Mouse (Mus musculus): ENCODE measurements at regions not wholly inside any gene's neighbourhood (a gene's known extent, or its start where the extent isn't known, plus 50 kb on each side); places are given as distances from the start of the nearest gene placed in this dataset.
A peak's percentile ranks its signal among the peaks of the same experiment; 100 is the strongest.
"Not testable (repeated sequence)": the region's sequence is repeated elsewhere in the genome, so short reads cannot be mapped to it uniquely, and the experiment has no call there.

DNA sequence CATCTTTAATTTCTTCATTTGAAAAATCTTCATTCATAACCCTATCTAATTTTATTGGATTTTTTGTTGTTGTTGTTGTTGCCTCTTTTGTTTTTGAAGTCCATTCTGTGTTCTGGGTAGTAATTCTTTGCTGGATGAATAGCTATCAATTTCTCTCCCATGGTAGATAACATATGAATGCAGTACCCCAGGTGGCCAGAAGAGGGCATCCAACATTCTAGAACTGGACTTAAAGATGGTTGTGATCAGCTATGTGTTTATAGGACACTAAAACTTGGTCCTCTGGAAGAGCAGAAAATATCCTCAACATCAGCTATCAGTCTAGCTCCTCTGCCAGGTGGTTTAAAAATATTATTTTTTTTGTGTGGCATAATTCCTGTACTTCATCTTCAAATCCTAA, 73.0 kb downstream of the Prl2c3 start:
- DNase-seq: peak; percentile 11

DNA sequence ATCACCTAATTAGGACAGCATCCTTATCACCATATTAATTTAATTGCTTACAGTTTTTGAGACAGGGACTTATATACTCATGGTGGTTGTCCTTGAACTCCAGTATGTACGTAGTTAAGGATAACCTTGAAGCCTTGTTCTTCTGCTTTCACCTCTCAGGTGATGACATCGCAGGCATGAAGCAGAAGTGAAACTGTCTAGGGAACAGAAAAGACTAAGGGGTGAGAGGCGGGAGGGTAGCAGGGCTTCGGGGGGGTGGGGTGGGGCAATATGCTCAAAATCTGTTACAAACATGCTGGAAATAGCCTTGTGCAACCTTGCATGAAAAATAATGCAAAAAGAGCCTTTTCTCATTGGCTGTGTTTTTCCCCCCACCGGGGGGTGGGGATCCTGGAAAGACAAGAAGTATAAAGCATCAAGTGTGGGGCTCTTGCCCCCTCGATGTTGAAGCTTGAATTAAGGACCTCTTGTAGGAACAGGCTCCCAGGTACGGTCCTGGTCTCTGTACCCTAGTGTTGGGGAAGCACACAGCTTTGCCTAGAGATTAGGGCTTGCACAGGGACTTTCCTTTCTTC, 81.8 kb downstream of the Prl2c3 start:
- DNase-seq: not testable (repeated sequence)

DNA sequence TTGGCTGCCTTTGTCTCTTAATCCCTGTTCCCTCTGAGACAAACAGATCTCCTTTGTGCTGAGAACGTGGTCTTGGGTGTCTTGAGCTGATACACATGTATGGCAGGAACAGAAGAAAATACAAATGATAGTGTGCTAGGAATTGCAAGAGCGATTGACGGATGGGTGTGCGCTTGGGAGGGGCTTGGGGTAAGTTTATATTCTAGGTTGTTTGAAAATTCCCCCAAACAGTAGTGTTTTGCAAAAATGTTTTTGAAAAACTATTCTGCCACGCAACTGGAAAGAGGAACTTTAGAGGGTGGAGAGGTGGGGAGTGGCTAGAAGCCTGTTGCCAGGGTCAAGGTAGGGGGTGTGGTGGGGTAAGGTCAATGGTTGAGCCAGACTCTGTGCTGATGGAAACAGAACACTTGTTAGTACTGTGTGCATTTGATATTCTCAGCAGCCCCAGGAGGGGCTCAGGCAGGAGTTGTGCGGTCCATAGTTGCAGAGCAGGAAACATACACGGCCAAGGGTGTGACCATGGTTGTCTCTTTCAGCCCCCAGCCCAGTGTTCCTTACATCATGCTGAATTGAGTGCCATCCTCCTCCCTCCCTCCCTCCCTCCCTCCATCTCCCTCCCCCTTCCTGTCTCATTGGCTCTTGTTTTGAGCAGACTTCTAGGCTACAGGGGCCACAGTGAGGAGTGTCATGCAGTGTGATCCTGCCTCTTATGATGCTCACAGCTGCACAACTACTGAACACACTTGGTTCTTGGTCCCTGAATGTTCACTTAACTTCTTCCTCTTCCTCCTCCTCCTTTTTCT, 88.2 kb downstream of the Prl2c3 start:
- no peak for DNase-seq

DNA sequence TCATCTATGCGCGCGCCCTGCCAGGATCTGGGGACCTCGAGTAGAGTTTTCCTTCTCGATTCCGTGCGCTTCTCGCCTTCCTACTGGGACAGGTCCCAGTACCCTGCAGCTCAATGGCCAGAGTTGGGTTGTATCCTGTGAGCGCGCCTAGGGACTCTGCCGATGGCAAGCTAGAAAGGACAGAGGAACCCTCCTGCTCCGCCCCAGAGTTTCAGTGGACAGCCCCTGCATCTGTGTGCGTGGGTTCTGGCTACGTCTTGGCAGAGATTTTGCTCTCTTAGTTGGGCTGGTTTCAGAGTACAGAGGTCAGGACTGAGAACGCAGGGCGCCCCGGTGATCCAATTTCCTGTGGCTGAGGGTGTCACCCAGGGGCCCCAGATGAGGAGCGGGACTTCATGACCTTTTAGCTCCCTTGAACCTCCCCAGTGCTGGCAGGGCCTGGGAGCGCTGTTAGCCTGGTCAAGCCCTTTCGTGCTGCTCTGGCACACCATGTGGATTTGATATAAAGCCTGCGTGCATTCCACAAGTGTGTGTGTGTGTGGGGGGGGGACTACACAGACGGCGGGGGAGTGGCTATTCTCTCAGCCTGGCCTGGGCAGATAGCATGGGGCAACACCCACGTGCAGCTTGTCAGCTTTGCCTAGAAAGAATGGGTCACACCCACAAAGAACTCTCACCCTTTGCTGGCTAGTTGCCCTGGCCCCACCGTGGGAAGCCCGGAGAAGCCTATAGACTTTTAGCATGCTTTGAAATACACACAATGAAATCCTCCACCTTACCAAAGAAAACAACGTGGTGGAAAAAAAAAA, 96.9 kb downstream of the Prl2c3 start:
- DNase-seq: peak; percentile 41

DNA sequence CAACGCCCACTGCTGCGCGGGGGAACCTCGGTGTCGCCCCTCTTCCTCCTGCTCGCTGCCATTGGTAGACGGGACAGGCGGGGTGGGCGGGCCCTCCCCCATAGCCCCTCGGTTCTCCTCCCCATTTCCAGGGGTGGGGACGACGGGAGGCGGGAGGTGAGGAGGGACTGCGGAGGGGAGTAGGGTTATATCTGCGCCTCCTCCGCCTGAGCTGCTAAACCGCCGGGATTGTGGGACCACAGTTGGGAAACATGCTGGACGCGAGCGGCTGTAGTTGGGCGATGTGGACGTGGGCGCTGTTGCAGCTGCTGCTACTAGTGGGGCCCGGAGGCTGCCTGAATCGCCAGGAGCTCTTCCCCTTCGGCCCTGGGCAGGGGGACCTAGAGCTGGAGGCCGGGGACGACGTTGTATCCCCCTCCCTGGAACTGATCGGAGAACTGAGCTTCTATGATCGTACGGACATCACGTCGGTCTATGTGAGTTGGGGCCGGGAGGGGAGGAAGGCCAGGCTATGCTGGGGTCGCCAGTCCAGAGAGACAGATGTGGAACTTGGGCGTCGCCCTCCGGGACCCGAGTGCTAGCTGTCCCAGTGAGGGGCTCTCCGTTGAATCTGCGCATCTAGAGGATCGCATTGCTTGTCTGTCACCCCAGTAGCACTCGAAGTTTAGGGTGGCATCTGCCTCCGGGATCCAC, 97.6 kb downstream of the Prl2c3 start:
- peak; percentile 27 for DNase-seq

DNA sequence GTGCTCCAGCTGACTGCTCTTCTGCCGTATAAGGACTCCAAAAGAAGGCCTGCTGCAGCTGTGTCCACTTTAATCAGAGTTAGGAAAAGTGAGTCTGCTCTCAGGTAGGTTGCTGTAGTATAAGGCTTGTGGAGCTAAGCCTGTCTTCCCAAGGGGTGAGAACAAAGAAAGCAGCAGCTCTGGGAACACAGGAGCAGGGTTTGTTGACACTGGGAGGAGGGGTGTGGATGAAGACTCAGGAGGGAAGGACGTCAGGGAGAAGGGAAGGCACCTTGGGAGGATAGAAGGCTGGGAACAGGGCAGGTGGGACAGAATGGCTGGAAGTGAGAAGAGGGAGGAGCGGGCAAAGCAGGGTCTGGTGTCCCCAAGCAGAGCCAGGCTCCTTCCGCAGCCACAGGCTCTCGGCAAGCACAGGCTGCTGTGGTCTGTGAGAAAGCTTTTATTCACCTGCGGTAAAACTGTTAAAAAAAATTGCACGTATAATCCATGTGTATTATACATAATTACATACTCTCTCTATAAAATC, 106.2 kb downstream of the Prl2c3 start:
- DNase-seq: not testable (repeated sequence)

DNA sequence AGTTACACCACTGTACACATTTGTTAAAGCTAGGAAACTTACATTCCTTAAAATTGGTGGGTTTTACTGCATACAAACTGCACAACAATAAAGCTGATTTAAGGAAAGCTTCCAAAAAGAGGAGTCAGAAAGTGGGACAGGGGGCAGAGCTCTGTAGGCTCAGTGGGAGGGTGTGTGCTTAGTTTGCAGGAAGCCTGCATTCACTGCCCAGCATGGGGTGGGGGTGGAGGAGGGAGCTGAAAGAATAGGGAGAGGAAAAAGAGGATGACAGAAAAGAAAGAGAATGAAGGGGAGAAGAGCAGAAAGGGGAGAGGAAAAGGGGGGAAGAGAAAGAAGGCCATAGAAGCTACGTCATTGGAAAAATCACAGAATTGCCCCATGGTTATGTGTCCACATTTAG, 111.1 kb downstream of the Prl2c3 start:
- not testable (repeated sequence) for DNase-seq

DNA sequence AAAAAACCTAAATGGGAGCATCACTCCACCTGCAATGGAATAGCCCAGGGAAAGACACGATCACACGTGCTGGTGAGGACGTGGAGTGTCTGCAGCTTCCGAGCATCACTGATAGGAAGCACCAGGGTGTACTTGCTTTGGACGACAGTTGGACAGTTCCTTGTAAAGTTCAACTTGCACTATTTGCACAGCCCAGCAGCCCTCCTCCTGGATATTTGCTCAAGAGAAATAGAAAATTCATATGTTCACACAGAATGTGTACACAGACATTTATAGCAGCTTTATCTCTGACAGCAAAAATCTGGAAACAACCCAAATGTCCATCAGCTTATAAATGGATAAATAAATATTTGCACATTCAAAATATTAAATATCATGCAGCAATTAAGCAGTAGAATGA, 111.7 kb downstream of the Prl2c3 start:
- not testable (repeated sequence) for DNase-seq

DNA sequence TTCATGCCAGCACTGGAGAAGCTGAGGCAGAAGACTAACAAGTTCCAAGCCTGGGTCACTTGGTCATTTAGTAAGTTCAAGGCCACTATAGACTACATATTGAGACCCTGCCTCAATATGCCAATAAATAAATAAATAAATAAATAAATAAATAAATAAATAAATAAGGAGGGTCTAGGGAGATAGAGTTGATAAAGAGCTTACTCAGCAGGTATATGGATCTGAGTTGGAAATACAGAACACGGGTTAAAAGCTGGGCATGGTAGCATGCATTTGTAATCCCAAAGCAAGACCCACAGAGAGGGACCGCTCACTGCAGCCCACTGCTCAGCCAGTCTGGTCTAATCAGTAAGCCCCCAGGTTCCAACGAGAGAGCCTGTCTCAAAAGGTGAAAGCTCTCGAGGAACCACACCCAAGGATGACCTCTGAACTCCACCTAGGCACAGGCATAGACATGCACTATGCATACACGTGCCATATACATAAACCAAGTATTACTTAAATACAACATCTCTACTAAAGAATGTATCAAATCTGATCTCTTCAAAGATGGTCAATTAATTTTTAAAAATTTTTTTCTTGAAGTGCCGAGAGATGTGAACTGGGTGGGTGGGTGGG, 115.4 kb downstream of the Ero1lb start:
- not testable (repeated sequence) for DNase-seq

DNA sequence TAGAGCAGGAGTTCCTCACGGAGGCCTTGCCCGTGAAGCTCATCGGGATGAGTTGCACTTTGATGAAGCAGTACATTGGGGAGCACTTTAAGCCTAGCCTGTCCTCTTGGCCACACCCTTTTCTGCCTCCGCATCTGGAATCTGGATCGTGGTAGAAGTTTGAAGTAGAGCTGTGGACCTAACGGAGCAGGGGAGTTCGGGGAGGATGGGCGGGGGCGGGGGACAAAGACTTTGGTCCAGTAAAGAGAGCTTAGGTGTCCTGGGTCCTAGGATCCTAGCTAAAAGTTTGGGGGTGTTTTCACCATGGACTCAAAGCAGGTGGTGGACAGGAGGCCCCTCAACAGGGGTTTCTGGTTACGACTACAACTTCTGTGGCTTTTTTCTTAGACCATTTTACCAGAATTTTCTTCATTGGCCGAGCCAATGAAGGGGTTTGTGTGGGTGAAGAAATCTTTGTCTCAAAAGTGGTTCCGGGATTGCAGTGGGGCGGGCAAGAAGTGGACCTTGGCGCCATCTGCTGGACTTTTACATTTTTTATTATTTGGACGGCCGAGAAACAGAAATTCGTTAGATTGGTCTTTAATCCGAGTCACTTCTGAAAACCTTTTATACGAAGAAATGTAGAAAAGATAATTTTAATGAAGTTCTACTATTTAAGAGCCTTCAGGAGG, 114.7 kb downstream of the Ero1lb start:
- DNase-seq: peak; percentile 64

DNA sequence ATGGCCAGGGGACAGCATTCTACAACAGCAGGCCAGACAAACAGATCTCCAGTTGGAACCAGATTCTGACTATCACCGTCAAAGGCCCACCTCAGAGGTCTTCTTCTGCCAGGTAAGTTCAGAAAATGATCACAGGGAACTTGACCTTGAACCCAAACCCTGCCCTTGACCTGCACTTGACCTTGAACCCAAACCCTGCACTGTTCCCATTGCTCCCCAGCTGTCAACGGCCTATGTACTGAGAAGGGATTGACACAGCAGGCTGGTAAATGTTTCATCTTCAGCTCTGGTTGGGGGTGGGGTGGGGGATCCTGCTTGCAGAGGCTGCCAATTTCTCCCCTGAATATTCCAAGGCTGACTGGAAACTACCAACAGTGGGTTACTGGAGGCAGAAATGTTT, 111.7 kb downstream of the Ero1lb start:
- DNase-seq: no peak

DNA sequence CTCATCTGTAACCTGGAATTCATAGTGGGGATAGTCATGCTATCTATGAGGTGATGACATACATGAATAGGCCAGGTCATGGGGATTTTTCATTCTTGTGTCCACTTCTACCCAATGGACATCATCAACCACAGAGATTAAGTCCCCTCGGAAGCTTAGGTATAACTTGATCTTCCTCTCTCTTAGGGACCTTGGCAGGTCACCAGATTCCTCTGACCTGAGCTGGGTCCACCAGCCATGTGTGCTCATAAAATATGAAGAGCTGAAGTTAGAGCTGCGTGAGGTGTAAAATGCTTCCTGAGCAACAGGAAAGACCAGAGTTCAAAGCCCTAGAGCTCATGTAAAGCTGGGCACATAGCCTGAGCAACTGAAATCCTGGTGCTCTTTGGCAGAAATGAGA, 105.3 kb downstream of the Ero1lb start:
- not testable (repeated sequence) for DNase-seq

DNA sequence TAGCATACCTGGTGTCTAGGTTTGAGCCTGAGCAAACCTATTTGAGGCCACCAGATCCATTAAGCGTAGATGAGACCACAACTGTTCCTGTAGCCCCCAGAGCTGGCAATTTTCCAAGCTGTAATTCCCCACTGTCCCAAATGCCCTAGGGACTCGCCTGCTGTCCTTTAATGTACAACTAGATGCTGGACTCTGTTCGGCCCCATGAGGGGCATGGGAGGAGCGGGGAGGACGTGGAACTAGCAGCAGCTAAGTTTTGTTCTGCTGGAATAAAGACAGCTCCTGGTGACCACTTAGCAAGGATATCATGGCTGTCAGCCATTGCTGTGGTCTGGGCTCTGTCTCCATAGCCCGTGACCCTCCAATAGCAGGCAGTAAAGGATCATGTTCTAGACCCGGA, 103.1 kb downstream of the Ero1lb start:
- DNase-seq: not testable (repeated sequence)

DNA sequence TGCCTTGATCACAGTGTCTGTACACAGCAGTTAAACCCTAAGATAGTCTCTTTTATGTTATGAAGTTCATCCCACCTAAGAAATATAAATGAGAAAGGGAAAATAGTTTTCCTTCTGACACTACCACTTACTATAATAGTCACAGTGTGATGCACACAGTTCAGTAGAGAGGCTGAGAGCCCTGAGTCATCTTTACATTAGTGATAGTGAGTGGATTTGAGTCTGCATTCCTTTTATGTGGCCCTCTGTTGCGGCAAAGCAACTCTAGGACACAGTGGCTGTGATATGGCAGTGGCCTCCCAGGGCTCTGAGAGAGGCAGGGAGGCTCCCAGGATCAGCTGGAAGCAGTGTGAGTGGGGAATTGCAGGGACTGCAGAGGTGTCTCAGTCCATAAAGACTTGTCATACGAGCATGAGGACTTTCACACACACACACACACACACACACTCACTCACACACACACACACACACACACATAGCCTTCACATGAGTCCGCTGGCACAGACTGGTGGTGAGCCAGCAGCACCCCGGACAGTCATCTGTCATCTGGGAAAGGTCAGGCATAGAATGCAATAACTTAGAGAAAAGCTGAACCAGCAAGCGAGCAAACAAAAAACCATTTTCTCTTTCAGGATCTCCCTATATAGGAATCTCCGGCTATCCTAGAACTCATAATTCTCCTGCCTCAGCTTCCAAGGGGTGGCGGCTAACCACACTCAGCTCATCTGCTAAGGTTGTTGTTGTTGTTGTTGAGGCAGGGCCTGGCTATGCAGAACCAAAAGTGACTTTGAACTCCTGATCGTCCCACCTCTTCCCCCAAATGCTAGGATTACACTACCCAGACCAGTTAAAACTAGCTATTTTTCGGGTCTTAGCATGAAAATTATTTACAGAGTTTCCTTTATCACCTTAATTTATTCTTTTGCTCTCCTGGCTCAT, 102.3 kb downstream of the Ero1lb start:
- DNase-seq: peak; percentile 31

DNA sequence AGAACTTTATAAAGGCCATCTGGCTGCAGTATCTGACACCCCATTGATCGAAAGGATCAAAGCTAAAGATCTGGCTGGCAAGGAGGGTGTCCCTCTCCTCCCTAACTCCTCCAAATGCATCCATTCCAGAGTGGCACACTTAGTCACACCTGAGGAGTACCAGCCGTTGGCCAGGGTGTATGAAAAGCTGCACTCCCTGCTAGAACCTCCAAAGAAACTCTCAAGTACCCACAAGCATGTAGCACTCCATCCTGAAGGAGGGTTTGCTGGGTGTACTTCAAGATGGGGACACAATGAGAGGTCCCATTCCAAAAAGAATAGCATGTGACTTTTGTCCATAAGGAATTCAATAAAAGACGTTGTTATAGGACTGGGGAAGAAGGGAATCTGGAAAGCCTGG, 100.4 kb downstream of the Ero1lb start:
- not testable (repeated sequence) for DNase-seq
